Mouse (Mus musculus) erythroblast, embryonic 14.5 days (primary cell): Measurements from ENCODE around the gene Rpn2.

ENCODE experiments used
- GATA1 ChIP-seq: IDR thresholded peaks from 2 replicates; pipeline ENCODE4 v1.6.1; 2012; ENCODE audit warnings: low read length, inconsistent platforms, mixed read lengths
- TAL1 ChIP-seq: IDR thresholded peaks from 3 replicates; pipeline ENCODE4 v1.6.1; 2012; ENCODE audit warnings: low read length, inconsistent platforms, mixed read lengths

GRCm38 (mm10) chr2:157248111-157248510 lies 30.7 kb upstream of the Rpn2 start:
- no peak for TF ChIP-seq TAL1
- no peak for TF ChIP-seq GATA1
